10 mouse cellular contexts compared by ENCODE assay signal in genomic region chr12:102436939-102437526, GRCm38 (mm10). TPM values are rescaled to one million over a fixed set of nuclear protein-coding genes. Genes with fewer than 3 reads are reported as not detected.
DNase-seq lines count a peak whose midpoint lies in the region; ATAC-seq lines count a peak whose summit lies in the region.
"Had no signal": no experiment of that assay in that cellular context is flagged by ENCODE, and none has a peak within 500 bp of the region (broad histone marks: within the 10 kb centered on the region; RNA-seq: fewer than 3 reads in every experiment).

No protein-coding gene starts in this region.

- H3K4me1 ChIP-seq in heart, embryonic 10.5 days: peaks cover 39% of the 10 kb centered on the region
- peaks cover 11% of the 10 kb centered on the region for H3K4me1 ChIP-seq in kidney, embryonic 14.5 days (ENCODE audit: control insufficient read depth, insufficient read depth, low read length)
- peaks cover 16% of the 10 kb centered on the region; the same call in 1 of the 2 replicates for H3K4me1 ChIP-seq in embryonic facial prominence, embryonic 15.5 days

- H3K36me3 ChIP-seq in heart, embryonic 10.5 days: no peaks in the 10 kb centered on the region
- no peaks in the 10 kb centered on the region for H3K36me3 ChIP-seq in kidney, embryonic 14.5 days (ENCODE audit: control insufficient read depth, insufficient read depth, low read length)
- no peaks in the 10 kb centered on the region for H3K36me3 ChIP-seq in embryonic facial prominence, embryonic 15.5 days
- H3K36me3 ChIP-seq: hindbrain, embryonic 13.5 days had no signal

- no peak overlapping the region for H3K27ac ChIP-seq in heart, embryonic 10.5 days
- no peak overlapping the region for H3K27ac ChIP-seq in kidney, embryonic 14.5 days (ENCODE audit: low read depth, low read length)
- peak overlapping the region; percentile 34; the same call in 1 of the 2 replicates for H3K27ac ChIP-seq in embryonic facial prominence, embryonic 15.5 days (replicated peaks)
- H3K27ac ChIP-seq: hindbrain, embryonic 13.5 days had no signal

- ATAC-seq in kidney, embryonic 14.5 days (ENCODE audit: low FRiP score, low TSS enrichment): no peak
- ATAC-seq in embryonic facial prominence, embryonic 15.5 days (ENCODE audit: insufficient number of reproducible peaks, low FRiP score, low TSS enrichment, low read depth): no peak

- intact Hi-C loops in heart, postnatal 36 days (cut with DNase I): no loop called here

- H3K4me3 ChIP-seq in heart, embryonic 10.5 days: 0 out of 2 replicates have a peak overlapping the region, but pooled peaks have one; percentile 2
- no peak overlapping the region for H3K4me3 ChIP-seq in kidney, embryonic 14.5 days (ENCODE audit: low read length)
- H3K4me3 ChIP-seq in embryonic facial prominence, embryonic 15.5 days (replicated peaks): no peak overlapping the region

- no peaks in the 10 kb centered on the region for H3K9me3 ChIP-seq in heart, embryonic 10.5 days
- no peaks in the 10 kb centered on the region for H3K9me3 ChIP-seq in kidney, embryonic 14.5 days (ENCODE audit: control insufficient read depth, low read length)
- no peaks in the 10 kb centered on the region for H3K9me3 ChIP-seq in embryonic facial prominence, embryonic 15.5 days (replicated peaks)
- H3K9me3 ChIP-seq: hindbrain, embryonic 13.5 days had no signal

- no peak overlapping the region for H3K4me2 ChIP-seq in kidney, embryonic 14.5 days (replicated peaks; ENCODE audit: low read depth, low read length)
- no peak overlapping the region for H3K4me2 ChIP-seq in embryonic facial prominence, embryonic 15.5 days (replicated peaks)

- 70% methylated on average over 10 of the region's 10 CpGs for WGBS in heart, embryonic 10.5 days
- WGBS in kidney, embryonic 14.5 days: 59% methylated on average over 10 of the region's 10 CpGs
- WGBS in embryonic facial prominence, embryonic 15.5 days: 47% methylated on average over 10 of the region's 10 CpGs

- no peaks in the 10 kb centered on the region for H3K27me3 ChIP-seq in heart, embryonic 10.5 days (ENCODE audit: insufficient read depth, poor library complexity, severe bottlenecking)
- H3K27me3 ChIP-seq in kidney, embryonic 14.5 days (ENCODE audit: control insufficient read depth, insufficient read depth, low read length): no peaks in the 10 kb centered on the region
- no peaks in the 10 kb centered on the region for H3K27me3 ChIP-seq in embryonic facial prominence, embryonic 15.5 days
- H3K27me3 ChIP-seq: hindbrain, embryonic 13.5 days had no signal

- DNase-seq in heart, embryonic 10.5 days (ENCODE audit: low spot score): no peak
- no peak for DNase-seq in heart, postnatal 36 days
- peak; percentile 23 for DNase-seq in kidney, postnatal 10 days
- DNase-seq in A20 (ENCODE audit: low read depth, low spot score): peak; percentile 58
- no peak for DNase-seq in c-Kit-positive CD71-positive TER-119-positive erythroid progenitor cells, embryonic 14.5 days (ENCODE audit: low spot score)
- DNase-seq in gastrocnemius, postnatal 25 days: no peak
- DNase-seq: cerebellum, postnatal 25 days had no signal

- H3K9ac ChIP-seq in kidney, embryonic 14.5 days (ENCODE audit: low read depth, low read length): no peak overlapping the region
- no peak overlapping the region for H3K9ac ChIP-seq in embryonic facial prominence, embryonic 15.5 days

RNA-seq across cellular contexts. Expression of gene Lgmn, which starts 2.6 kb away (rescaled TPM):
- 84.4 and 111 TPM in 2 replicates for polyA plus RNA-seq in heart, embryonic 10.5 days (2016; fragmentation: Nextera tagmentation; extraction: Ambion mirVana)
- total RNA-seq in heart, postnatal 36 days (2021): 10 to 100 TPM; 74.6 to 79.7 TPM
- polyA plus RNA-seq in kidney, embryonic 14.5 days (2014; fragmentation: Nextera tagmentation; extraction: Ambion mirVana): 79.0 and 95.4 TPM in 2 replicates
- polyA plus RNA-seq in embryonic facial prominence, embryonic 15.5 days (2015; fragmentation: Nextera tagmentation; extraction: Ambion mirVana): 99.5 and 103 TPM in 2 replicates
- total RNA-seq in gastrocnemius, postnatal 25 days (2021): 10 to 100 TPM; 29.4 to 31.9 TPM

RNA-seq across cellular contexts. Expression of gene Golga5, which starts 31.9 kb away (rescaled TPM):
- polyA plus RNA-seq in heart, embryonic 10.5 days (2016; fragmentation: Nextera tagmentation; extraction: Ambion mirVana): 25.7 and 26.1 TPM in 2 replicates
- 10 to 100 TPM; 27.3 to 29.8 TPM for total RNA-seq in heart, postnatal 36 days (2021)
- 23.3 and 39.3 TPM in 2 replicates for polyA plus RNA-seq in kidney, embryonic 14.5 days (2014; fragmentation: Nextera tagmentation; extraction: Ambion mirVana)
- polyA plus RNA-seq in embryonic facial prominence, embryonic 15.5 days (2015; fragmentation: Nextera tagmentation; extraction: Ambion mirVana): 38.7 and 40.9 TPM in 2 replicates
- 10 to 100 TPM; 21.0 to 22.7 TPM for total RNA-seq in gastrocnemius, postnatal 25 days (2021)

Comparison
In these comparisons a context has a peak if more than half of its experiments do, and no peak if none do; other contexts are left out.
1. DNase-seq: peak in kidney, postnatal 10 days (single experiment) and A20 (single experiment); none in heart, embryonic 10.5 days (single experiment), heart, postnatal 36 days (0 of 2), c-Kit-positive CD71-positive TER-119-positive erythroid progenitor cells, embryonic 14.5 days (single experiment) and gastrocnemius, postnatal 25 days (single experiment).